ENCODE assay signal across 14 mouse cellular contexts in the genomic region with DNA sequence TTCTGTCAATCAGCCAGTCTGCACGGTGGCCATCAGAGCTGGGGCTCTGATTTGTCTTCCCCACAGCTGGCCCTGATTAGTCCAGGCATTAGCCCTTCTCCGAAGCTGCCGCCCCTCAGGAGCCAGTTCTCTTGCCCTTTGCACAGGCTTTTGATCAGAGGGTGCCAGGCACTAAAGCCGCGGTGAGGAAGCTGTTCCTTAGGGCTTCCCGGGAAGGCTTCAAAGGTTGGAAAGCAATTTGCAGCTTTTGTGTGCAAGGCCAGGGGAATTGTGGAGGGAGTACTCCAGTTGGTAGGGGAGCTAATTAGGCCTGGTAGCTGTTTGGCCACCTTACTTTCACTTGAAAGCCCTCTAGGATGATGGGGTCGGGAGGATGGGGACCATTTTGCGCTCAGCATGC.
DNase-seq lines count a peak whose midpoint lies in the region; ATAC-seq and TF ChIP-seq lines count a peak whose summit lies in the region.
"Had no signal": no experiment of that assay in that cellular context is flagged by ENCODE, and none has a peak within 500 bp of the region (broad histone marks: within the 10 kb centered on the region; RNA-seq: fewer than 3 reads in every experiment).

No protein-coding gene starts in this region.

- H3K27me3 ChIP-seq in hindbrain, embryonic 10.5 days (ENCODE audit: insufficient read depth, poor library complexity, severe bottlenecking), result no peaks in the 10 kb centered on the region
- H3K27me3 ChIP-seq in hindbrain, postnatal 0 days (ENCODE audit: insufficient read depth, low read length), result no peaks in the 10 kb centered on the region
- no peaks in the 10 kb centered on the region for H3K27me3 ChIP-seq in forebrain, embryonic 12.5 days
- H3K27me3 ChIP-seq in limb, embryonic 13.5 days, result no peaks in the 10 kb centered on the region; the same call in 1 of the 2 replicates
- no peaks in the 10 kb centered on the region for H3K27me3 ChIP-seq in neural tube, embryonic 14.5 days (ENCODE audit: control insufficient read depth, insufficient read depth, low read length)
- no peaks in the 10 kb centered on the region; the same call in 1 of the 2 replicates for H3K27me3 ChIP-seq in kidney, adult 2 months (replicated peaks; ENCODE audit: control insufficient read depth, insufficient read depth, low read length)
- H3K27me3 ChIP-seq: liver, embryonic 13.5 days had no signal

- no peak overlapping the region for H3K27ac ChIP-seq in hindbrain, embryonic 10.5 days
- no peak overlapping the region for H3K27ac ChIP-seq in hindbrain, postnatal 0 days
- no peak overlapping the region for H3K27ac ChIP-seq in forebrain, embryonic 12.5 days
- H3K27ac ChIP-seq in limb, embryonic 13.5 days, result no peak overlapping the region
- no peak overlapping the region for H3K27ac ChIP-seq in neural tube, embryonic 14.5 days (ENCODE audit: low read depth, low read length)
- no peak overlapping the region for H3K27ac ChIP-seq in kidney, adult 2 months (ENCODE audit: insufficient read depth, low read depth, low read length)
- H3K27ac ChIP-seq: left cerebral cortex, adult 2 months; liver, embryonic 13.5 days had no signal

- DNase-seq in hindbrain, embryonic 10.5 days (ENCODE audit: low spot score), result peak; percentile 51
- DNase-seq in hindbrain, postnatal 0 days (ENCODE audit: low spot score), result no peak
- no peak for DNase-seq in left cerebral cortex, adult 18-20 months (ENCODE audit: low spot score in 2 of 2)
- DNase-seq in kidney, adult 2 months, result no peak
- no peak for DNase-seq in spleen, adult 18-20 months
- DNase-seq: adrenal gland, postnatal 14 days; kidney, postnatal 36 days; liver, embryonic 13.5 days; lung, postnatal 36 days had no signal

- TF ChIP-seq POLR2A in kidney, adult 2 months (IDR thresholded peaks at IDR 0.05; ENCODE audit: low read depth, low read length), result no peak

- H3K36me3 ChIP-seq in hindbrain, embryonic 10.5 days, result no peaks in the 10 kb centered on the region
- no peaks in the 10 kb centered on the region for H3K36me3 ChIP-seq in hindbrain, postnatal 0 days (ENCODE audit: insufficient read depth, low read length)
- no peaks in the 10 kb centered on the region for H3K36me3 ChIP-seq in forebrain, embryonic 12.5 days (replicated peaks)
- no peaks in the 10 kb centered on the region for H3K36me3 ChIP-seq in limb, embryonic 13.5 days
- H3K36me3 ChIP-seq in neural tube, embryonic 14.5 days (ENCODE audit: control insufficient read depth, insufficient read depth, low read length), result no peaks in the 10 kb centered on the region
- H3K36me3 ChIP-seq in kidney, adult 2 months (ENCODE audit: control insufficient read depth, insufficient read depth, low read length), result no peaks in the 10 kb centered on the region
- H3K36me3 ChIP-seq: liver, embryonic 13.5 days had no signal

- no peaks in the 10 kb centered on the region for H3K9me3 ChIP-seq in hindbrain, embryonic 10.5 days
- H3K9me3 ChIP-seq in hindbrain, postnatal 0 days (ENCODE audit: low read length), result no peaks in the 10 kb centered on the region
- 0 out of 2 replicates have a peak, but pooled peaks cover 5% of the 10 kb centered on the region for H3K9me3 ChIP-seq in forebrain, embryonic 12.5 days
- H3K9me3 ChIP-seq in limb, embryonic 13.5 days, result no peaks in the 10 kb centered on the region
- H3K9me3 ChIP-seq in neural tube, embryonic 14.5 days (ENCODE audit: control insufficient read depth, low read length), result no peaks in the 10 kb centered on the region
- H3K9me3 ChIP-seq: liver, embryonic 13.5 days had no signal

- no peak overlapping the region for H3K4me2 ChIP-seq in hindbrain, postnatal 0 days (ENCODE audit: low read depth, low read length)
- H3K4me2 ChIP-seq in forebrain, embryonic 12.5 days, result peak overlapping the region; percentile 10
- peak overlapping the region; percentile 34 for H3K4me2 ChIP-seq in limb, embryonic 13.5 days (replicated peaks)
- H3K4me2 ChIP-seq in neural tube, embryonic 14.5 days (ENCODE audit: low read depth, low read length), result no peak overlapping the region
- H3K4me2 ChIP-seq: liver, embryonic 13.5 days had no signal

- 8% methylated on average over 8 of the region's 8 CpGs for WGBS in hindbrain, embryonic 10.5 days
- 15% methylated on average over 8 of the region's 8 CpGs for WGBS in hindbrain, postnatal 0 days
- 2% methylated on average over 8 of the region's 8 CpGs for WGBS in forebrain, embryonic 12.5 days
- WGBS in limb, embryonic 13.5 days, result 4% methylated on average over 8 of the region's 8 CpGs
- 2% methylated on average over 8 of the region's 8 CpGs for WGBS in neural tube, embryonic 14.5 days
- WGBS in kidney, adult 2 months, result 13% methylated on average over 8 of the region's 8 CpGs

- H3K4me3 ChIP-seq in hindbrain, embryonic 10.5 days, result no peak overlapping the region
- H3K4me3 ChIP-seq in hindbrain, postnatal 0 days (ENCODE audit: low read length), result no peak overlapping the region
- H3K4me3 ChIP-seq in forebrain, embryonic 12.5 days (replicated peaks), result no peak overlapping the region
- H3K4me3 ChIP-seq in limb, embryonic 13.5 days, result no peak overlapping the region
- no peak overlapping the region for H3K4me3 ChIP-seq in neural tube, embryonic 14.5 days (ENCODE audit: low read depth, low read length)
- no peak overlapping the region for H3K4me3 ChIP-seq in kidney, adult 2 months (ENCODE audit: insufficient read depth, low read depth, low read length)
- H3K4me3 ChIP-seq: left cerebral cortex, adult 2 months; liver, embryonic 13.5 days; myocyte had no signal

- peaks cover 5% of the 10 kb centered on the region for H3K4me1 ChIP-seq in hindbrain, embryonic 10.5 days (replicated peaks)
- no peaks in the 10 kb centered on the region for H3K4me1 ChIP-seq in hindbrain, postnatal 0 days (ENCODE audit: insufficient read depth, low read length)
- H3K4me1 ChIP-seq in forebrain, embryonic 12.5 days, result peaks cover 10% of the 10 kb centered on the region; the same call in 1 of the 2 replicates
- peaks cover 14% of the 10 kb centered on the region for H3K4me1 ChIP-seq in limb, embryonic 13.5 days
- H3K4me1 ChIP-seq in neural tube, embryonic 14.5 days (ENCODE audit: control insufficient read depth, insufficient read depth, low read length), result no peaks in the 10 kb centered on the region
- H3K4me1 ChIP-seq in kidney, adult 2 months (ENCODE audit: control insufficient read depth, insufficient read depth, low read length), result no peaks in the 10 kb centered on the region
- H3K4me1 ChIP-seq: liver, embryonic 13.5 days had no signal

- no peak for TF ChIP-seq CTCF in hindbrain, postnatal 0 days (IDR thresholded peaks at IDR 0.05; ENCODE audit: low read depth)
- TF ChIP-seq CTCF in kidney, adult 2 months (conservative IDR thresholded peaks at IDR 0.05; ENCODE audit: insufficient read depth, insufficient read length, low read depth, low read length), result no peak

- no peak overlapping the region for H3K9ac ChIP-seq in hindbrain, postnatal 0 days (replicated peaks; ENCODE audit: low read length)
- H3K9ac ChIP-seq in forebrain, embryonic 12.5 days, result no peak overlapping the region
- H3K9ac ChIP-seq in limb, embryonic 13.5 days, result no peak overlapping the region
- no peak overlapping the region for H3K9ac ChIP-seq in neural tube, embryonic 14.5 days (replicated peaks; ENCODE audit: low read depth, low read length)
- H3K9ac ChIP-seq: liver, embryonic 13.5 days had no signal

- ATAC-seq in hindbrain, postnatal 0 days, result no peak
- peak; percentile 55 for ATAC-seq in forebrain, embryonic 12.5 days (ENCODE audit: low FRiP score)
- peak; percentile 36; the same call in 1 of the 2 replicates for ATAC-seq in limb, embryonic 13.5 days (ENCODE audit: low FRiP score, low read depth)
- peak; percentile 38; the same call in 1 of the 2 replicates for ATAC-seq in neural tube, embryonic 14.5 days (ENCODE audit: low read depth)

Comparison
In these comparisons a context has a peak if more than half of its experiments do, and no peak if none do; other contexts are left out.
1. H3K4me2 ChIP-seq: peak in forebrain, embryonic 12.5 days (single experiment) and limb, embryonic 13.5 days (single experiment); none in hindbrain, postnatal 0 days (single experiment) and neural tube, embryonic 14.5 days (single experiment).